Mouse (Mus musculus) hindbrain, embryonic 16.5 days (tissue): ENCODE measurements around the gene Kansl3. TPM values are rescaled to one million over a fixed set of nuclear protein-coding genes. Genes with fewer than 3 reads are reported as not detected.

Source experiments
- microRNA-seq: library from miRNA; unstranded; fragments of <30 nt; microRNA quantifications from one replicate; pipeline ENCODE4, GENCODE M21; 2017
- polyA plus RNA-seq: library from polyadenylated mRNA; unstranded; fragments of >200 nt; fragmentation: Nextera tagmentation; extraction: Ambion mirVana; gene quantifications from 2 replicates; pipeline ENCODE4 v1.2.1, GENCODE M21; 2015

Kansl3 gene
- polyA plus RNA-seq, 1 experiment from 2014 or later: 33.0 TPM

Small RNA genes lying within 50 kb of the gene (microRNA-seq; reads per million reads assigned to microRNA genes)
- gene Mir6898: not detected

Other genes starting within 250 kb of the Kansl3 start
- 40.2 and 48.8 TPM in 2 replicates for gene Uggt1, start 124.5 kb downstream of the Kansl3 start, polyA plus RNA-seq
- 1.4 and 2.0 TPM in 2 replicates for gene Neurl3, start 94.5 kb downstream of the Kansl3 start, polyA plus RNA-seq
- gene Arid5a, start 61.4 kb downstream of the Kansl3 start, polyA plus RNA-seq: 6.7 and 7.1 TPM in 2 replicates
- 1.9 and 3.2 TPM in 2 replicates for gene Fer1l5, start 3.1 kb upstream of the Kansl3 start, polyA plus RNA-seq
- 62.9 and 67.6 TPM in 2 replicates for gene Lman2l, start 76.1 kb upstream of the Kansl3 start, polyA plus RNA-seq
- 11.4 and 12.8 TPM in 2 replicates for gene Cnnm4, start 102.4 kb upstream of the Kansl3 start, polyA plus RNA-seq
- 4.3 and 5.0 TPM in 2 replicates for gene Cnnm3, start 142.7 kb upstream of the Kansl3 start, polyA plus RNA-seq
- 12.2 and 19.8 TPM in 2 replicates for gene Ankrd23, start 167.7 kb upstream of the Kansl3 start, polyA plus RNA-seq
- 0.30 and 0.57 TPM in 2 replicates for gene Gm42417, start 170.2 kb upstream of the Kansl3 start, polyA plus RNA-seq
- gene Ankrd39, start 178.3 kb upstream of the Kansl3 start, polyA plus RNA-seq: 31.0 and 33.8 TPM in 2 replicates
- gene Sema4c, start 189.2 kb upstream of the Kansl3 start, polyA plus RNA-seq: 19.1 and 21.2 TPM in 2 replicates